Mouse (Mus musculus): ENCODE results near the gene H2al2a.

DNA sequence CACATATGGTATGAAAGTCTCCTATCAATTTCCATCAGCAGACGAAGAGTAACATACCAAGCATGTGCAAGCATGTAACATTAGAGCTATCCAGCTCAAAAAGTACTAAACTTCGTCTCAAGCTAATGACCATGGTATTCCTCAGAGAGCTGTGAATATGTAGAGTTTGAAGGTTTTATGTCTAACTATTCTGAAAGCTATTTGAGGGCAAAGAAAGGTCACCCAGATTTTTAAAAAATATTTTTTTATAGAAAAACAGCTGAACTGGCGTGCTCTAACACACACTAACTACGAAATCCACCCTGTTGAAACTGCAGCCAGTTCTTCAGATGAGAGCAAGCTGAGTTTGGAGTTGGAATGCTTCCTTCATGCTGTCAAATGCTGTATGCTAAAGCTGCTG lies 7.5 kb upstream of the H2al2a start:
- TF ChIP-seq POLR2A (IDR thresholded peaks at IDR 0.05; ENCODE audit: insufficient read depth, low read depth, low read length) = no peak
- no peak for TF ChIP-seq CTCF (IDR thresholded peaks at IDR 0.05; ENCODE audit: insufficient read depth, low read depth, low read length)
